Mouse (Mus musculus) limb, embryonic 11.5 days (tissue): ENCODE results near the gene Exoc3l4. TPM values are rescaled to one million over a fixed set of nuclear protein-coding genes. Genes with fewer than 3 reads are reported as not detected.

Experiments
- ATAC-seq: fragments of 200-750 bp; cut with Nextera tagmentation; 2 replicates; pipeline ENCODE4 v1.8.0; 2017; ENCODE audit warnings: low read depth; ENCODE audit not compliant: insufficient number of reproducible peaks, low FRiP score, low TSS enrichment
- DNase-seq: peaks from one replicate; pipeline ENCODE4 v3.0.0-alpha.2; 2015; ENCODE audit warnings: low spot score
- H3K27ac ChIP-seq: fragments of 300-500 bp; sonication (generic); replicated peaks from 2 replicates; pipeline ENCODE4 v1.5.1; 2014; ENCODE audit warnings: low read depth, mild to moderate bottlenecking, low read length
- H3K27me3 ChIP-seq: fragments of 300-500 bp; sonication (generic); 2 replicates; pipeline ENCODE4 v1.6.1; 2014; ENCODE audit warnings: mild to moderate bottlenecking, low read length, mixed read lengths; ENCODE audit not compliant: control insufficient read depth, insufficient read depth
- H3K36me3 ChIP-seq: fragments of 300-500 bp; sonication (generic); 2 replicates; pipeline ENCODE4 v1.6.1; 2014; ENCODE audit warnings: mild to moderate bottlenecking, low read length, moderate library complexity, mixed read lengths; ENCODE audit not compliant: control insufficient read depth, insufficient read depth
- H3K4me1 ChIP-seq: fragments of 300-500 bp; sonication (generic); 2 replicates; pipeline ENCODE4 v1.6.1; 2014; ENCODE audit warnings: low read length, mixed read lengths; ENCODE audit not compliant: control insufficient read depth, insufficient read depth
- H3K4me2 ChIP-seq: fragments of 300-500 bp; sonication (generic); 2 replicates; pipeline ENCODE4 v1.6.1; 2014; ENCODE audit warnings: low read depth, mild to moderate bottlenecking, moderate library complexity; ENCODE audit not compliant: severe bottlenecking
- H3K4me3 ChIP-seq: fragments of 300-500 bp; sonication (generic); 2 replicates; pipeline ENCODE4 v1.5.1; 2014; ENCODE audit warnings: low read depth, low read length
- H3K9ac ChIP-seq: fragments of 300-500 bp; sonication (generic); 2 replicates; pipeline ENCODE4 v1.6.1; 2014; ENCODE audit warnings: mild to moderate bottlenecking, low read length
- H3K9me3 ChIP-seq: fragments of 300-500 bp; sonication (generic); 2 replicates; pipeline ENCODE4 v1.6.1; 2016; ENCODE audit warnings: low read length; ENCODE audit not compliant: control insufficient read depth
- WGBS: fragments of 180-500 bp; shearing (Covaris S2); extraction: QIAGEN DNeasy Blood & Tissue Kit; methylation state at CpG from one replicate; pipeline ENCODE4 v1.1.7; 2014; 5-methylcytosine and 5-hydroxymethylcytosine counted together
- polyA plus RNA-seq: library from polyadenylated mRNA; unstranded; fragments of >200 nt; fragmentation: Nextera tagmentation; extraction: Ambion mirVana; gene quantifications from 2 replicates; pipeline ENCODE4 v1.2.1, GENCODE M21; 2014

Exoc3l4 gene
- polyA plus RNA-seq, 1 experiment from 2014 or later = 4.1 TPM

- Histone ChIP-seq H3K4me3 (peak overlapping the region; percentile 82), H3K9ac (peak overlapping the region; percentile 90), H3K27ac (peak overlapping the region; percentile 76), H3K36me3 (no peaks in the 10 kb centered on the region), H3K4me1 (peaks cover 7% of the 10 kb centered on the region), H3K4me2 (peak overlapping the region; percentile 75), H3K27me3 (no peaks in the 10 kb centered on the region), H3K9me3 (no peaks in the 10 kb centered on the region)
- DNase-seq (peak; percentile 60), ATAC-seq (peak; percentile 15)
- WGBS = under 1% methylated on average over 44 of the region's 49 CpGs
Measured at GRCm38 (mm10) chr12:111376826-111377331, 39.9 kb upstream of the Exoc3l4 start.

- no peaks in the 10 kb centered on the region for H3K27me3 ChIP-seq
- H3K4me1 ChIP-seq = peaks cover 7% of the 10 kb centered on the region
- H3K27ac ChIP-seq = peak within 1 kb of the TSS; percentile 76
- H3K9ac ChIP-seq = peak within 1 kb of the TSS; percentile 90
- no peaks in the 10 kb centered on the region for H3K36me3 ChIP-seq
- WGBS = under 1% methylated on average over 76 of the region's 94 CpGs
- peak within 1 kb of the TSS; percentile 82 for H3K4me3 ChIP-seq
- H3K4me2 ChIP-seq = peak within 1 kb of the TSS; percentile 75
- H3K9me3 ChIP-seq = no peaks in the 10 kb centered on the region
- DNase-seq (peak; percentile 92), ATAC-seq (peak; percentile 93)
Measured at GRCm38 (mm10) chr12:111377376-111377973, 39.3 kb upstream of the Exoc3l4 start, which contains the start of gene Cdc42bpb. Cdc42bpb (minus strand) TSS chr12:111377718.

- Histone ChIP-seq H3K4me2 (peak overlapping the region; percentile 75), H3K36me3 (no peaks in the 10 kb centered on the region), H3K27me3 (no peaks in the 10 kb centered on the region), H3K4me1 (peaks cover 7% of the 10 kb centered on the region), H3K4me3 (peak overlapping the region; percentile 82), H3K27ac (peak overlapping the region; percentile 42; the same call in 1 of the 2 replicates), H3K9me3 (no peaks in the 10 kb centered on the region), H3K9ac (peak overlapping the region; percentile 90)
- under 1% methylated on average over 32 of the region's 32 CpGs for WGBS
- no peak; the same call in 1 of the 2 replicates for ATAC-seq
- peak; percentile 56 for DNase-seq
Measured at GRCm38 (mm10) chr12:111377986-111378490, 38.8 kb upstream of the Exoc3l4 start.

- no peaks in the 10 kb centered on the region for H3K36me3 ChIP-seq
- H3K9ac ChIP-seq = no peak overlapping the region
- H3K4me2 ChIP-seq = peak overlapping the region; percentile 75; the same call in 1 of the 2 replicates
- WGBS = 79% methylated on average over 12 of the region's 12 CpGs
- ATAC-seq = no peak
- H3K4me1 ChIP-seq = peaks cover 7% of the 10 kb centered on the region
- DNase-seq = no peak
- no peaks in the 10 kb centered on the region for H3K9me3 ChIP-seq
- H3K27me3 ChIP-seq = no peaks in the 10 kb centered on the region
- H3K27ac ChIP-seq = no peak overlapping the region
- H3K4me3 ChIP-seq = peak overlapping the region; percentile 82; the same call in 1 of the 2 replicates
Measured at GRCm38 (mm10) chr12:111378812-111379211, 38.0 kb upstream of the Exoc3l4 start.

GRCm38 (mm10) chr12:111385883-111386641 is 30.8 kb upstream of the Exoc3l4 start:
- DNase-seq = no peak
- no peak overlapping the region for H3K27ac ChIP-seq
- WGBS = 88% methylated on average over 13 of the region's 13 CpGs

GRCm38 (mm10) chr12:111386642-111387120 is 30.1 kb upstream of the Exoc3l4 start:
- Histone ChIP-seq H3K27me3 (no peaks in the 10 kb centered on the region), H3K9ac (no peak overlapping the region), H3K9me3 (no peaks in the 10 kb centered on the region), H3K36me3 (no peaks in the 10 kb centered on the region), H3K4me2 (no peak overlapping the region), H3K4me1 (no peaks in the 10 kb centered on the region), H3K4me3 (no peak overlapping the region), H3K27ac (no peak overlapping the region)
- WGBS = 69% methylated on average over 8 of the region's 8 CpGs
- DNase-seq = no peak
- ATAC-seq = 0 out of 2 replicates have a peak, but pooled peaks have one; percentile 35

More at GRCm38 (mm10) chr12:111385883-111386641, 30.8 kb upstream of the Exoc3l4 start:
- Histone ChIP-seq H3K9me3 (no peaks in the 10 kb centered on the region), H3K4me2 (no peak overlapping the region), H3K4me3 (no peak overlapping the region), H3K9ac (no peak overlapping the region), H3K36me3 (no peaks in the 10 kb centered on the region), H3K27me3 (no peaks in the 10 kb centered on the region), H3K4me1 (no peaks in the 10 kb centered on the region)
- no peak for ATAC-seq

GRCm38 (mm10) chr12:111387146-111387545 is 29.7 kb upstream of the Exoc3l4 start:
- WGBS = 94% methylated on average over 4 of the region's 4 CpGs
- no peak overlapping the region for H3K27ac ChIP-seq

GRCm38 (mm10) chr12:111394008-111394407 is 22.8 kb upstream of the Exoc3l4 start:
- Histone ChIP-seq H3K27me3 (no peaks in the 10 kb centered on the region), H3K4me1 (no peaks in the 10 kb centered on the region), H3K9me3 (no peaks in the 10 kb centered on the region), H3K36me3 (no peaks in the 10 kb centered on the region), H3K9ac (no peak overlapping the region), H3K4me3 (no peak overlapping the region), H3K4me2 (no peak overlapping the region), H3K27ac (no peak overlapping the region)
- DNase-seq (no peak), ATAC-seq (no peak)
- WGBS = 88% methylated on average over 6 of the region's 6 CpGs

More at GRCm38 (mm10) chr12:111387146-111387545, 29.7 kb upstream of the Exoc3l4 start:
- Histone ChIP-seq H3K36me3 (no peaks in the 10 kb centered on the region), H3K4me1 (no peaks in the 10 kb centered on the region), H3K9me3 (no peaks in the 10 kb centered on the region), H3K9ac (no peak overlapping the region), H3K4me2 (no peak overlapping the region), H3K27me3 (no peaks in the 10 kb centered on the region), H3K4me3 (no peak overlapping the region)
- no peak for ATAC-seq
- DNase-seq = no peak
